ENCODE assay signal across 8 mouse cellular contexts in the genomic region with DNA sequence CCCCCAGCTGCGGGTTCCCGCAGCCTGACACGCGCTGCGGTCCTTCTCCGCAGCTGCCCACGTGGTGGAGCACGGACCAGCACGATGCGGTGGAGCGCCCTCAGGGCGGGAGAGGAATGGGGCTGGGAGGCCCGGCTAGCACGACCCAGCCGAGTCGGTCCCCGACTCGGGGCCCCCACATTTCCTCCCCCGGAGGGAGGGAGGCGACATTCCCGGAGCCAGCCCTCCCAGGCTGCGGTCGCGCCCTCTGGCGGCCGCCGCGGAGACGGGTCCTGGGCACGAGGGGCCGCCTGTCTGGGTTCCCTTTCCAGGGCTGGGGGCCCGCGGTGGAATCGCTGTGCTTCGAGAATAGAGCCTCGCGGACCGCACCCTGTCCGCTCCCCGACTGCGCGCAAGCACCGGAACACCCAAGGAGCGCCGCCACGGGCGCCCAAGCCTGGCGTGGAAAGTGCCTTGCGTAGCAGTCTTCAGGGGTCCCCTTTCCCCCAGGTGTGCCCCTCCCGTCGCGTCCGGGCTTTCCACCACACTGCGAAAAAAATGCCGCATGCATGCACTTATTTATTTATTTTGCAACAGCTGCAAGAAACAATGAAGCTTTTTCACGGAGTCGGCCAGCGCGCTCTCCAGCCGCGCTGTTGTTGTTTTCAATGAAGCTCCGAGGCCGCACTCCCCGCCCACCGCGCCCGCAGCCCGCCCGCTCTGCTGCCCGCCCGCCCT. TPM values are rescaled to one million over a fixed set of nuclear protein-coding genes. Genes with fewer than 3 reads are reported as not detected.
A peak's percentile ranks its signal among the peaks of the same experiment; 100 is the strongest.
DNase-seq lines count a peak whose midpoint lies in the region; ATAC-seq and TF ChIP-seq lines count a peak whose summit lies in the region.

No protein-coding gene starts in this region.

- intact Hi-C loops in heart, postnatal 10 days (cut with DNase I), result loop anchor here (1.0 to 10.0 kb wide), 5 partner anchors 121 to 351 kb away; no protein-coding TSS in a partner anchor

- H3K4me3 ChIP-seq in forebrain, embryonic 14.5 days (ENCODE audit: low read depth, low read length), result peak overlapping the region; percentile 86
- peak overlapping the region; percentile 88 for H3K4me3 ChIP-seq in liver, embryonic 16.5 days (ENCODE audit: low read depth, low read length)
- peak overlapping the region; percentile 95 for H3K4me3 ChIP-seq in neural tube, embryonic 12.5 days
- H3K4me3 ChIP-seq in stomach, postnatal 0 days (ENCODE audit: low read depth, low read length), result peak overlapping the region; percentile 88

- under 1% methylated on average over 51 of the region's 71 CpGs for WGBS in forebrain, embryonic 14.5 days
- under 1% methylated on average over 69 of the region's 71 CpGs for WGBS in liver, embryonic 16.5 days (ENCODE audit: insufficient replicate concordance)
- under 1% methylated on average over 71 of the region's 71 CpGs for WGBS in neural tube, embryonic 12.5 days
- under 1% methylated on average over 59 of the region's 71 CpGs for WGBS in stomach, postnatal 0 days

- DNase-seq in ES-CJ7 (ENCODE audit: low read depth, low spot score), result peak; percentile 79
- DNase-seq in cerebellum, adult 11 months, result peak; percentile 83
- DNase-seq in forebrain, embryonic 14.5 days (ENCODE audit: low spot score), result peak; percentile 92
- DNase-seq in heart, postnatal 10 days, result peak; percentile 88 to 89
- peak; percentile 88 to 93 for DNase-seq in kidney, postnatal 4 days
- peak; percentile 90 for DNase-seq in stomach, postnatal 0 days (ENCODE audit: low spot score)

- peak; percentile 72 for ATAC-seq in forebrain, embryonic 14.5 days
- peak; percentile 75 for ATAC-seq in liver, embryonic 16.5 days (ENCODE audit: low read depth)
- peak; percentile 84 for ATAC-seq in neural tube, embryonic 12.5 days (ENCODE audit: low FRiP score, low read depth)
- ATAC-seq in stomach, postnatal 0 days (ENCODE audit: low FRiP score, low TSS enrichment), result peak; percentile 79

- H3K9ac ChIP-seq in forebrain, embryonic 14.5 days (ENCODE audit: low read length), result peak overlapping the region; percentile 95
- peak overlapping the region; percentile 93 for H3K9ac ChIP-seq in liver, embryonic 16.5 days (ENCODE audit: low read depth, low read length)
- H3K9ac ChIP-seq in neural tube, embryonic 12.5 days, result peak overlapping the region; percentile 98
- H3K9ac ChIP-seq in stomach, postnatal 0 days (ENCODE audit: low read length), result peak overlapping the region; percentile 79

- TF ChIP-seq EP300 in stomach, postnatal 0 days (optimal IDR thresholded peaks at IDR 0.05), result peak; percentile 93

- H3K36me3 ChIP-seq in forebrain, embryonic 14.5 days (ENCODE audit: control insufficient read depth, insufficient read depth, low read length), result no peaks in the 10 kb centered on the region
- H3K36me3 ChIP-seq in liver, embryonic 16.5 days (ENCODE audit: control insufficient read depth, insufficient read depth), result no peaks in the 10 kb centered on the region
- no peaks in the 10 kb centered on the region for H3K36me3 ChIP-seq in neural tube, embryonic 12.5 days
- H3K36me3 ChIP-seq in stomach, postnatal 0 days (ENCODE audit: control insufficient read depth, insufficient read depth, low read length), result no peaks in the 10 kb centered on the region

- TF ChIP-seq CTCF in stomach, postnatal 0 days (IDR thresholded peaks at IDR 0.05; ENCODE audit: low read depth), result peak; percentile 89

- peaks cover 16% of the 10 kb centered on the region for H3K4me1 ChIP-seq in forebrain, embryonic 14.5 days (ENCODE audit: control insufficient read depth, insufficient read depth, low read length)
- H3K4me1 ChIP-seq in liver, embryonic 16.5 days (ENCODE audit: control insufficient read depth, low read depth, low read length), result peaks cover 24% of the 10 kb centered on the region
- H3K4me1 ChIP-seq in neural tube, embryonic 12.5 days, result peaks cover 21% of the 10 kb centered on the region
- no peaks in the 10 kb centered on the region; the same call in 1 of the 2 replicates for H3K4me1 ChIP-seq in stomach, postnatal 0 days (replicated peaks; ENCODE audit: control insufficient read depth, insufficient read depth)

- no peaks in the 10 kb centered on the region for H3K27me3 ChIP-seq in forebrain, embryonic 14.5 days (replicated peaks; ENCODE audit: control insufficient read depth, insufficient read depth, low read length)
- H3K27me3 ChIP-seq in liver, embryonic 16.5 days (ENCODE audit: control insufficient read depth, insufficient read depth, low read depth, low read length), result peaks cover 12% of the 10 kb centered on the region
- no peaks in the 10 kb centered on the region for H3K27me3 ChIP-seq in neural tube, embryonic 12.5 days (replicated peaks)
- H3K27me3 ChIP-seq in stomach, postnatal 0 days (ENCODE audit: control insufficient read depth, insufficient read depth, low read length), result no peaks in the 10 kb centered on the region

- peak overlapping the region; percentile 100 for H3K27ac ChIP-seq in forebrain, embryonic 14.5 days (ENCODE audit: low read depth, low read length)
- H3K27ac ChIP-seq in liver, embryonic 16.5 days (ENCODE audit: low read length), result peak overlapping the region; percentile 90
- peak overlapping the region; percentile 99 for H3K27ac ChIP-seq in neural tube, embryonic 12.5 days
- H3K27ac ChIP-seq in stomach, postnatal 0 days (replicated peaks), result peak overlapping the region; percentile 100

- peak overlapping the region; percentile 87 for H3K4me2 ChIP-seq in forebrain, embryonic 14.5 days (ENCODE audit: low read length)
- H3K4me2 ChIP-seq in liver, embryonic 16.5 days (ENCODE audit: low read depth, low read length), result peak overlapping the region; percentile 98
- H3K4me2 ChIP-seq in neural tube, embryonic 12.5 days (replicated peaks), result peak overlapping the region; percentile 99
- peak overlapping the region; percentile 93 for H3K4me2 ChIP-seq in stomach, postnatal 0 days (replicated peaks; ENCODE audit: low read depth)

- H3K9me3 ChIP-seq in forebrain, embryonic 14.5 days (replicated peaks; ENCODE audit: control insufficient read depth, low read length), result no peaks in the 10 kb centered on the region
- no peaks in the 10 kb centered on the region for H3K9me3 ChIP-seq in liver, embryonic 16.5 days (replicated peaks; ENCODE audit: control insufficient read depth, low read length)
- no peaks in the 10 kb centered on the region for H3K9me3 ChIP-seq in neural tube, embryonic 12.5 days
- no peaks in the 10 kb centered on the region for H3K9me3 ChIP-seq in stomach, postnatal 0 days (ENCODE audit: control insufficient read depth, low read length)

RNA-seq across cellular contexts. Expression of gene Igf1r, which starts 1.7 kb away (rescaled TPM):
- polyA plus RNA-seq in forebrain, embryonic 14.5 days (2014; fragmentation: Nextera tagmentation; extraction: Ambion mirVana), result 16.3 and 19.1 TPM in 2 replicates
- 10 to 100 TPM; 29.4 to 31.0 TPM for total RNA-seq in heart, postnatal 10 days (2021)
- 3.2 and 3.7 TPM in 2 replicates for polyA plus RNA-seq in liver, embryonic 16.5 days (2015; fragmentation: Nextera tagmentation; extraction: Ambion mirVana)
- polyA plus RNA-seq in neural tube, embryonic 12.5 days (2016; fragmentation: Nextera tagmentation; extraction: Ambion mirVana), result 34.7 and 38.7 TPM in 2 replicates
- 6.5 and 6.8 TPM in 2 replicates for polyA plus RNA-seq in stomach, postnatal 0 days (2015; fragmentation: Nextera tagmentation; extraction: Ambion mirVana)

Comparison
In these comparisons a context has a peak if more than half of its experiments do, and no peak if none do; other contexts are left out.
1. Peak in every context shown above with its lines: DNase-seq, ATAC-seq, H3K4me3 ChIP-seq and H3K27ac ChIP-seq.